Mouse (Mus musculus): Measurements from ENCODE around the gene Lpin1.

Lpin1 gene

GRCm38 (mm10) chr12:16618512-16619274, 7.9 kb upstream of the Lpin1 start:
- peak; percentile 94 to 95 for DNase-seq

GRCm38 (mm10) chr12:16615738-16616137, 5.0 kb upstream of the Lpin1 start:
- DNase-seq: no peak

GRCm38 (mm10) chr12:16614556-16614955, 3.8 kb upstream of the Lpin1 start:
- DNase-seq: no peak

GRCm38 (mm10) chr12:16605624-16606023, 5.1 kb downstream of the Lpin1 start:
- no peak for DNase-seq

DNA sequence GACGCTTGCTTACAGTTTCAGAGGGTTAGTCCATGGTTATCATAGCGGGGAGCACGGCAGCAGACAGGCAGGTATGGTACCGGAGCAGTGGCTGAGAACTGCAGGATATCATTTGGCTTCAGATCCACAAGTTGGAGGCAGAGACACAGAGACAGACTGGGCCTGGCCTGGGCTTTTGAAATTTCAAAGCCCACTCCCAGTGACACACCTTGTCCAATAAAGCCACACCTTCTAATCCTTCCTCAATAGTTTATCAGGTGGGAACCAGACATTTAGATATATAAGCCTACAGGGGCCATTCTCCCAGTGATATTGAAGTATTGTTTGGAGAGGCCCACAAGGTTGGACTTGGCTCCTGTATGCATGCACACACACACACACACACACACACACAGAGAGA, 8.5 kb downstream of the Lpin1 start:
- no peak for DNase-seq

DNA sequence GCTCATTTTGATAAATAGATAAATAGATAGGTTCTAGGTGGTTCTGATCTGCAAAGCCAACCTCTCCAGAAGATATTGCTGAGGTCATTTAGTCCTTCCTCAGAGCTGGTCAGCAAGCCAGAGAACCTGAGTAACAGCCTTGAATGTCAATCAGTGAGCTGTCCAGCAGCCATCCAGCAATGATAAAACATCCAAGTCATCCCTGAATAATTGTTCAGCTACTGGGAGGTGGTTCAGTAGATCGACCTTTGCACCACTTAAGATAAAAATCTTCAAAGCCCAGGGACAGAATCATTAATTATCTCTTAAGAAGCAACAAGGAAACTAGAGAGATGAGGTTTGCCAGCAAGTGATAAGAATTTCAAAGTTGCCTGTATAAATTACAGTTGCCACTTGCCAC, 10.4 kb downstream of the Lpin1 start:
- no peak for DNase-seq

DNA sequence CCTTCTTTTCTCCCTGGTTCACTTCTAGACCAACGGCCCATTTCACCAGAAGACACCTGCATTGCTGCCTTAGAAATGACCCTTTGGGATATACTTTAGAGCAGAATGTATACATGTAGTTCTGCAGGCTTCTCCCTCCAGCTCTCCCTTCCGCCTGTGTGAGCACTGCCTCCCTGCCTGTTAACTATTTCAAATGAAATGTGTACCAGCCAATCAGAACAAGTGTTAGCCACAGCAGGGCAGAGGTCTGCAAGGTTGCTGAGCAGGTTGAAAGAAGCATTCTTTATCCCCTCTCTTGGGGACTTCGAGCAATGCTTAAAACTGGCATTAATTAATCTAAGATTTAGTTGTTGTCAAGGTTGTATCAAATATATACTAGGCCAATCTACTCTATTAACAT, 11.4 kb downstream of the Lpin1 start:
- no peak for DNase-seq

- DNase-seq: no peak
These were observed 17.0 kb downstream of the Lpin1 start for GRCm38 (mm10) chr12:16593761-16594160.

GRCm38 (mm10) chr12:16593014-16593413, 17.8 kb downstream of the Lpin1 start:
- DNase-seq: no peak

DNA sequence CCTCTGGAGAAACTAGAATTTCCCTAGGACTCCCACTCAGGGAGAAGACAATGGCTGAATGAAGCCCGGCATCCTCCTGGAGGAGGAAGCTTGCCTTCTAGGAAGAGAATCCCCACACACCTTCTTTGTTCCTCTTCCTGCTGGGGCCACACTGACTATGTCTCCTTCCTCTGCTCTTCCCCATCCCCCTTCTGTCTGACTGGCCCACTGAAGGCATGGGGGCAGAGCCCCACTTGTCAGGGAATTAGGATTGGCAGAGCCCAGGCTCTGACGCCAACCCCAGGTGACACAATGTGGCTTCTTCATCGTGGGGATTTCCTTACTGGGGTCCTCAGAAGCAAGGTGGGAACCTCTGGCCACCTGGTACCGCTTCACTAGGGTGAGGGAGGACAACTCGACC, 18.3 kb downstream of the Lpin1 start:
- no peak for DNase-seq

DNA sequence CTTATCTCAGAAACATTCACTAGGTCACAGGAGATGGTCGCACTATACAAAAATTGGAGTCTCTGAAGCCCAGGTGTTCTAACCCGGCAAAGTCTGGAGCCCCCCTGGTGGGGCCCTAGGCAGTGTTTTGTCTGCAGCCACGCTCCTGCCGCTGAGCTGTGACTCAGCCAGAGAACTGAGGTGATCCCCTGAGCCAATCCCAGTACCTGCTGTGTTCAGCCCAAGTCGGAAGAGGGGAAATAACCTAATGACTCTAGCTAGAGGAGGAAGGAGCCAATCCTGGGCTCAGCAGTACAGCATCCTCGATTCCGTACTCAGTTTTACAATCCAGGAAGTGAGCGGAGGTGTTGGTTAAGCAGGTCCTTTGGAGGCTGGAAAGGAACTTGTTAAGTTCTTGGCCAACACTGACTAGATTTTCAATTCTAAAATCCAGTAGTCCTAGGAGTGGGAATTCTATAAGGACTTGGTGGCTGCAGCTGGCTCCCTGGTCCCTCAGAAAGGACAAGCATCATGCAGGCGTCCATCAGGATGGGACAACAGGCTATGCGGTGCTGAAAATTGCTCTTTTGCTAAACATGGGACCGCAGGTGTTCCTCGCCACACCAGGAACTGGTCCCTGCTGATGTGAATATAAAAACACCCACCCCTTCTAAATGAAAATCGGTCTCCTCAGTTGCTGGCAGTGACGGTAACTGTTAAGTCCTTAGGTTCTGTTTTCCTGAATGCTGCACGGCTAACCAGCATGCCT, 19.1 kb downstream of the Lpin1 start:
- DNase-seq: peak; percentile 78 to 88

GRCm38 (mm10) chr12:16589966-16590365, 20.8 kb downstream of the Lpin1 start:
- no peak for DNase-seq

GRCm38 (mm10) chr12:16589204-16589949, 21.4 kb downstream of the Lpin1 start:
- DNase-seq: peak; percentile 89 to 93

DNA sequence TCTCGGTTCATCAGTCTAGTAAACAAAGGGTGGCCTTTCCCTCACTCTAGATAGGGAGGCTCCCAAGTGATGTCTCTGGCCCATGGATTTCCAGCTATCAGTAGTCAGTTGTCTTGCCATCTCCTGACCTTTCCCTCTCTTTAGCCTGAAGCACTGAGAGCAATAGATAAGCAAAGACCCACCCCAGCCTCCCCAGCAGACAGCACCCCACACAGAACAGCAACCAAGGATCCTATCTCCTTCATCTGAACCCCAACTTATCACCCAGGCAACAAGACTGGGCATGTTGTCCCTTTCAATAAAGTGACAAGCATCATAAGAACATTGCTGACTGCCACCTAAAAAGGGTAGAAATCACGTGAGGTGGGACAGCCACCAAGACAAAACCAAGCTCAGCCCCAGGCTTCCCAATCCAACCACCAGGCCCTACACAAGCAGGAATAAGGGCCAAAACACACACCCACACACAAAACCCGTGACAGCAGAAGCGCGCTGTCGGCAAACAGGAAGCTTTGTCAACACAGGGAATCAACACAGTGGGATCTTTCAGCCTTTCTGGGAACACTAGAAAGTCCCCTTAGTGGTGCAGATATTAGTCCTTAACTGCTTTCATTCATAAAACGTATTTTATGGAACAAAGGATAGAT, 22.2 kb downstream of the Lpin1 start:
- DNase-seq: peak in 1 of 2 experiments; percentile 47

DNA sequence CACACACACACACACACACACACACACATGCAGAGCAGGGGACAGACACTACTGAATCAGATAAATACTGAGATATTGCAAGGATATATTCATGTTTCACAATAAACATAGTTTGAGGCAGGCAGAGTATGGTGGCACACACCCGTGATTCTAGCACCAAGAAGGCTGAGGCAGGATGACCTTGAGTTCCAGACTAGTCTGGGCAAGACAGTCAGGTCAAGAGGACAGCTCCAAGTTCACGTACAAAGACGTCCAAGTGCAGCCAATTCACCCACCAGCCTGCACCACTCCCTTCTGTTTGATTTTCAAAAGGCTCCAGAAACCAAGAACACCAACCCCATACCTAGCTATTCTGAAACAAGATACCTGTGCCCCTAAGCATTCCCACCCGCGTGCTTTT, 23.0 kb downstream of the Lpin1 start:
- DNase-seq: no peak

DNA sequence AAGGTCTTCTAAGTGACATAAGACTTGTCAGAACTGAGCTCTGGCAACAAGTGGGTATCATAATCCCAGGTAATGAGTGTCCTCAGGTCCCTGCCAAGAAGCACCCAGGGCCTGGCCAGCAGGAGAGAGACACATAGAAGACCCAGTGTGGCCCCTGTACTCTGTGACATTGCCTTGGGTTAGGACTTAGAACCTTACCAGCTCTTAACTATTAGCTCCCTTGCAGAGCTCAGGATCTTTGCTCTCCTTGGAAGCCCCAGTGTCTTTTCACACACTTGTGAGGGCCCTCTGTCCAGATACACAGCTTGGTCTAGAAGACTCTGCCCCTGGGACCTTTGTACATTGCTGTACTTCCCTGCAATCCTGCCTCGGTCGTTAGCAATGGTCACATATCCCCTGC, 23.7 kb downstream of the Lpin1 start:
- DNase-seq: peak; percentile 65 to 78

GRCm38 (mm10) chr12:16584964-16585363, 25.8 kb downstream of the Lpin1 start:
- DNase-seq: no peak

DNA sequence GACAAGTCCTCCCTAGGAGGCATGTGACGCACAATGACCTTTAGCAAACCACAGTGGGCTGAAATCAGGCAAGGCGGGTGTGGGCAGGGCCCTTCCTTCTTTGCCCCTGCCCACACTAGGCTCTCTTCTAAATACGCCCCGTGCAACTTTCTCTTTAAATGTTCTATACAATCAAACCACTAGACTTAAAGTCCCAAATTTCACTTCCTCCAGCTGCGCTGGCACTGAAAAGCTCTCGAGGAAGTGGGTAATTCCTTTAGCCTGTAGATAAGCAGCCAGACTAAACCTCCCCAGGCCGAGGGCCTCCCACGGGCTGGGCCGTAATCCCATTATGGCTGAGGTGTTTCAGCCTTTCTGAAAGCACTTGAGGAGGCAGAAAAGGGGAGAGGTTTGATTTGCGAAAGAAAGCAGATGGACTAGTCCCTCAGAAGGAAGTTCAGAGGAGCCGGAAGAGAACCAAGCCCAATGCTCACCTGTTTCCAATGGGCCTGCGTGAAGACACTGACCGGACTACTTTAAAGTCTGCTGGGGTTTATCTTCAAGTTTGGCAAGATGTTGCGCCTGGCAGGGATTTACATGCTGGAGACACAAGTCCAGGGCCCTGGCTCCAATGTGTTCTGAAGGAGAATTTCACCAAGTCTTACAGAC, 26.6 kb downstream of the Lpin1 start:
- DNase-seq: no peak

DNA sequence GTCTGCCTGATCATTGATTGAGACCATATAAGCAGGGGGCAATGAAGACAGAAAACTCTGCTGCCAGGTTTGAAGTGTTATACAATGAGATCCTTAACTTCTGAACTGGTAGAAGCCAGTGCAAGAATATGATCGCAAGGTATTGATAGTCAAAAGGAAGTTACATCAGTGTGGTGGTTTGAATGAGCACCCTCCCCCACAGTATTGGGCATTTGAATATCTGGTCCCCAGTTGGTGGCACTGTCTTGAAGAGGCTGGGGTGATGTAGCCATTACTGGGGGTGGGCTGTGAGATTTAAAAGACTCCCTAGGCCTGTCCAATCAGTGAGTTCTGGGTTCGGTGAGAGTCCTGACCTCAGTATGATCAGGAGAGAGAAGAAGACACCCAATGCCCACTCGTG, 27.5 kb downstream of the Lpin1 start:
- DNase-seq: no peak

DNA sequence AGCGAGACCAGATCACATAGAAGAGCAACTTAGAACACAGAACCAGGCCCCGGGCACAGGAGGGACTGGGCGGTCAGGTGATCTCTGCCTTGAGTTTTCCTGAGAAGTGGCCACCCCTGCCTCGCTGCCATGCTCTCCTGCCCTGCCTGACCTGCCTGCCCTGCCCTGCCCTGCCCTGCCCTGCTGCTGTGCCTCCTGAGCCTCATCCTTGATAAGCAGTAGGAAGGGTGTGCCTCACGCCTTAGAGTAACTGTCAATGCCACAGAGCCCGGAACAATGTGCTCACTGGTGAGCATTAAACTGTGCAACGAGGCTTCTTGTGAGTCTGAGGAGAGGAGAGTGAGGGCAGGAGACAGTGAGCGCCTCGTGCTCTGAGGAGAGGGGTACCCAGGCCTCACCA, 30.5 kb downstream of the Lpin1 start:
- no peak for DNase-seq

GRCm38 (mm10) chr12:16577665-16578233, 33.0 kb downstream of the Lpin1 start:
- DNase-seq: no peak

GRCm38 (mm10) chr12:16571278-16571677, 39.5 kb downstream of the Lpin1 start:
- no peak for DNase-seq
